Mouse (Mus musculus) neutrophil, adult 59 days (primary cell): Measurements from ENCODE around the gene Slc39a3. TPM values are rescaled to one million over a fixed set of nuclear protein-coding genes. Genes with fewer than 3 reads are reported as not detected.

Source experiments
- total RNA-seq, 2 experiments: library from RNA; stranded (reverse); gene quantifications; 1 replicate in 1 of 2; 2 replicates in 1 of 2; pipeline ENCODE4 v1.2.4; 2023

Gene Slc39a3
- 10 to 100 TPM; 11.6 to 13.3 TPM for total RNA-seq

GRCm38 (mm10) chr10:81036988-81037580, at the start of gene Slc39a3:
Gene Slc39a3, minus strand, starts transcription at chr10:81037426.

GRCm38 (mm10) chr10:81069836-81070235, 32.6 kb upstream of the Slc39a3 start, which contains the start of gene Thop1:
Gene Thop1, plus strand, starts transcription at chr10:81070035.

GRCm38 (mm10) chr10:81059603-81060543, 22.6 kb upstream of the Slc39a3 start, which contains the start of gene Sgta:
Gene Sgta, minus strand, starts transcription at chr10:81060181.

GRCm38 (mm10) chr10:81025639-81026275, 11.5 kb downstream of the Slc39a3 start, which contains the start of gene Diras1:
Gene Diras1, minus strand, starts transcription at chr10:81025662.

DNA sequence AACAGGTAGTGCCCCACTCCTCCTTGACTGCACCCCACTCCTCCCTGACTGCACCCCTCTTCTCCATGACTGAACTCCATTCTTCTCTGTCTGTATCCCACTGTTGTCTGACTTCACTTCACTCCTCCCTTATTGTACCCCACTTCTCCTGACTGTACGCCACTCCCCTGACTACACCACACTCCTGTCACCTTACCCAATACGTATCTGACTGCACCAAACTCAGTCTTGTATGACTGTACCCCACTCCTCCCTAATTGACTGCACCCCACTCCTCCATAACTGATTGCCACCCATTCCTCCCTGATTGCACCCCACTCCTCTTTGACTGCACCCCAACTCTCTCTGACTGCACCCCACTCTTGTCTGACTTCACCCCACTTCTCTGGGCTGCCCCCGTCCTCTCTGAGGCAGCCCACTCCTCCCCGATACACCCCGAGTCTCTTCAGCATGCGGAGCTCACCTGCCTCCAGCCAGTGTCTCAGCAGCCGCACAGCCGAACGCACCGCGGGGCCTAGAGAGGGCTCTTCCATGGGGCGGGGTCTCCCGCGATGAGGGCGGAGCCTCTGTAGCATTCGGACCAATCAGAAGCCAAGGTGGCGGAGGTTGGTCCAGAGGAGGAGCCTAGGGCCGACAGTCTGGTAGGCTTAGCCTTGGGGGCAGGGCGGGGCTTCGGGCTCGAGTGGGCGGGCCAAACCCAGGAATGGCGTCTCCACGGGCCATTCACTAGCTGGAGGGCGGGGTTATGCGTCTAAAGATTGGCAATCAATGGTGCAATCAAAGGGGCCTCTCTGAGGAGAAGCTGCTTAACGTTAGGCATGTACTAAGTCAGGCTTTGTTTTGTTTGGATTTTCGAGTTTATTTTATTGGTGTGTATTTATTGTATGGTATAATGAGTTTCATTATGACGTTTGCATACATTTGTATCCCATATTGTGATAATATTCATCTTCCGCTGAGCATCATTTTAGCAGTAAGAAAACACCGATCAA, 22.5 kb downstream of the Slc39a3 start, which contains the start of gene Gng7:
Gng7 (minus strand) TSS at position 553 of the 992 bp plus-strand sequence.

Other genes with a start within 250 kb of the Slc39a3 start
- 10 to 100 TPM; 46.8 to 52.8 TPM for gene Sf3a2, start 239.2 kb downstream of the Slc39a3 start, total RNA-seq
- gene Plekhj1, start 238.8 kb downstream of the Slc39a3 start, total RNA-seq = 10 to 100 TPM; 71.4 to 87.6 TPM
- under 1 TPM; 0.37 to 0.76 TPM for gene Amh, start 232.2 kb downstream of the Slc39a3 start, total RNA-seq
- gene Jsrp1, start 223.9 kb downstream of the Slc39a3 start, total RNA-seq = not detected
- 100 to 1,000 TPM; 575 to 577 TPM for gene Oaz1, start 210.8 kb downstream of the Slc39a3 start, total RNA-seq
- gene Lingo3, start 193.4 kb downstream of the Slc39a3 start, total RNA-seq = not detected
- 10 to 100 TPM; 16.3 to 17.5 TPM for gene Lsm7, start 182.2 kb downstream of the Slc39a3 start, total RNA-seq
- 10 to 100 TPM; 23.0 to 25.9 TPM for gene Sppl2b, start 182.2 kb downstream of the Slc39a3 start, total RNA-seq
- not detected for gene Tmprss9, start 165.6 kb downstream of the Slc39a3 start, total RNA-seq
- 10 to 100 TPM; 43.0 to 50.4 TPM for gene Timm13, start 136.5 kb downstream of the Slc39a3 start, total RNA-seq
- gene Lmnb2, start 119.2 kb downstream of the Slc39a3 start, total RNA-seq = 10 to 100 TPM; 20.5 to 24.4 TPM
- gene Gadd45b, start 107.4 kb downstream of the Slc39a3 start, total RNA-seq = 10 to 100 TPM; 24.5 to 33.7 TPM
- 1 to 10 TPM in 1 of 2 experiments, under 1 TPM in 1; 0.58 to 1.3 TPM for gene Gng7, start 22.5 kb downstream of the Slc39a3 start, total RNA-seq
- gene Diras1, start 11.8 kb downstream of the Slc39a3 start, total RNA-seq = not detected
- gene Sgta, start 22.8 kb upstream of the Slc39a3 start, total RNA-seq = 10 to 100 TPM; 49.0 to 54.7 TPM
- gene Thop1, start 32.6 kb upstream of the Slc39a3 start, total RNA-seq = 1 to 10 TPM; 5.8 to 6.9 TPM
- gene Creb3l3, start 61.4 kb upstream of the Slc39a3 start, total RNA-seq = 1 to 10 TPM in 1 of 2 experiments, under 1 TPM in 1; 0.64 to 1.2 TPM
- gene Map2k2, start 68.5 kb upstream of the Slc39a3 start, total RNA-seq = 10 to 100 TPM; 84.3 to 89.6 TPM
- 10 to 100 TPM; 60.7 to 67.8 TPM for gene Zbtb7a, start 97.8 kb upstream of the Slc39a3 start, total RNA-seq
- 10 to 100 TPM; 27.4 to 29.6 TPM for gene Pias4, start 130.5 kb upstream of the Slc39a3 start, total RNA-seq
- 100 to 1,000 TPM; 738 to 811 TPM for gene Eef2, start 139.2 kb upstream of the Slc39a3 start, total RNA-seq
- gene Dapk3, start 145.6 kb upstream of the Slc39a3 start, total RNA-seq = 10 to 100 TPM; 26.7 to 27.9 TPM
- not detected for gene 4930442H23Rik, start 146.4 kb upstream of the Slc39a3 start, total RNA-seq
- not detected for gene Nmrk2, start 164.6 kb upstream of the Slc39a3 start, total RNA-seq
- gene Atcay, start 193.4 kb upstream of the Slc39a3 start, total RNA-seq = not detected
- 1 to 10 TPM in 1 of 2 experiments, under 1 TPM in 1; 0.24 to 1.1 TPM for gene Zfr2, start 195.7 kb upstream of the Slc39a3 start, total RNA-seq
- 10 to 100 TPM in 1 of 2 experiments, 1 to 10 TPM in 1; 5.1 to 10.3 TPM for gene Matk, start 215.5 kb upstream of the Slc39a3 start, total RNA-seq
- 10 to 100 TPM; 33.8 to 41.6 TPM for gene Mrpl54, start 229.5 kb upstream of the Slc39a3 start, total RNA-seq
- gene Apba3, start 229.5 kb upstream of the Slc39a3 start, total RNA-seq = 10 to 100 TPM; 26.1 to 28.4 TPM